Mouse (Mus musculus): ENCODE results near the gene Gm37240.

Gene Gm37240

DNA sequence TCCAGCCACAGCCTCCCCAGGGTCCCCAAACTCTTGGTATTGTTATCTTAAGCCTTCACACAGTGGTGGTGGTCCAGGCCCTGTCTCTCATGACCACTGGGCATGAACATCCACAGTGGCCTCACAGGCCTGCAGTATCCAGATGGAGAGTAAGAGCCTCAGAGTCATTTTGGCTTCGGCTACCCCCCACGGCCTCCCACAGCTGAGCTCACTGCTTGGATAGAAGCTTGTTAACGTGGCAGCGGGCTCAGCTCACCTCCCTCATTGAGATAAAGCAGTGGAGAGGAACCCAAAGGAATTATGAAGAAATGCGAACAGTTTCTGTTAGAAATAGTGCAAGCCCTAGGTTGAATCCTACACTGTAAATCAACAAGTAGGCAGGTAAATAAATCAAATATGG, 1439.5 kb downstream of the Gm37240 start:
- no peak for DNase-seq (ENCODE audit: low read depth, low spot score)
- Histone ChIP-seq H3K27me3 (ENCODE audit: control insufficient read depth, insufficient read depth, low read length, poor library complexity, severe bottlenecking) (no peaks in the 10 kb centered on the region), H3K36me3 (ENCODE audit: control insufficient read depth, insufficient read depth, low read length, poor library complexity, severe bottlenecking) (no peaks in the 10 kb centered on the region)
